Mouse (Mus musculus) thymus, adult 18-20 months (tissue): Measurements from ENCODE around the gene Emp3.
"Not testable (repeated sequence)": the region's sequence is repeated elsewhere in the genome, so short reads cannot be mapped to it uniquely, and the experiment has no call there.

Source experiments
- DNase-seq, 2 experiments: peaks; one replicate each; pipeline ENCODE4 v3.0.0; 2022; ENCODE audit warnings: mixed read lengths in 2 of 2

The Emp3 gene

GRCm38 (mm10) chr7:45921242-45921621 is at the start of gene Emp3:
Gene Emp3, minus strand, starts transcription at chr7:45921404.
- DNase-seq = peak; percentile 58 to 70

GRCm38 (mm10) chr7:45956611-45957010 is 35.4 kb upstream of the Emp3 start:
- no peak for DNase-seq

- no peak for DNase-seq
Observed at GRCm38 (mm10) chr7:45949061-45949460, 27.9 kb upstream of the Emp3 start.

GRCm38 (mm10) chr7:45943280-45943679 is 22.1 kb upstream of the Emp3 start:
- DNase-seq = not testable (repeated sequence)

GRCm38 (mm10) chr7:45941986-45942385 is 20.8 kb upstream of the Emp3 start:
- DNase-seq = no peak

- no peak for DNase-seq
Observed at GRCm38 (mm10) chr7:45939836-45940235, 18.6 kb upstream of the Emp3 start.

GRCm38 (mm10) chr7:45935114-45935513 is 13.9 kb upstream of the Emp3 start:
- DNase-seq = no peak

GRCm38 (mm10) chr7:45933766-45934165 is 12.6 kb upstream of the Emp3 start:
- not testable (repeated sequence) for DNase-seq

- DNase-seq = no peak
Observed at GRCm38 (mm10) chr7:45929688-45930087, 8.5 kb upstream of the Emp3 start.

GRCm38 (mm10) chr7:45928626-45929295 is 7.6 kb upstream of the Emp3 start:
- DNase-seq = no peak

GRCm38 (mm10) chr7:45924429-45924816 is 3.2 kb upstream of the Emp3 start:
- peak in 1 of 2 experiments; percentile 56 for DNase-seq

- DNase-seq = peak; percentile 53 to 59
Observed at GRCm38 (mm10) chr7:45923762-45924428, 2.7 kb upstream of the Emp3 start, which contains the start of gene Ccdc114. Gene Ccdc114, plus strand, starts transcription at chr7:45924072.

GRCm38 (mm10) chr7:45922928-45923761 is 1.9 kb upstream of the Emp3 start:
- peak; percentile 92 to 96 for DNase-seq

GRCm38 (mm10) chr7:45921950-45922600 is 871 bp upstream of the Emp3 start:
- no peak for DNase-seq

GRCm38 (mm10) chr7:45920583-45921241 is 492 bp downstream of the Emp3 start:
- peak in 1 of 2 experiments; percentile 26 for DNase-seq

- peak in 1 of 2 experiments; percentile 12 for DNase-seq
Observed at GRCm38 (mm10) chr7:45919761-45920160, 1.4 kb downstream of the Emp3 start.

- peak in 1 of 2 experiments; percentile 31 for DNase-seq
Observed at GRCm38 (mm10) chr7:45919083-45919671, 2.0 kb downstream of the Emp3 start.

GRCm38 (mm10) chr7:45917926-45918325 is 3.3 kb downstream of the Emp3 start:
- DNase-seq = peak in 1 of 2 experiments; percentile 35

GRCm38 (mm10) chr7:45917004-45917704 is 4.0 kb downstream of the Emp3 start:
- DNase-seq = peak in 1 of 2 experiments; percentile 31

GRCm38 (mm10) chr7:45916056-45917003 is 4.9 kb downstream of the Emp3 start:
- peak; percentile 84 to 88 for DNase-seq
